Mouse (Mus musculus): Measurements from ENCODE around the gene Gm595.

- TF ChIP-seq CTCF (IDR thresholded peaks at IDR 0.05; ENCODE audit: low read depth, low read length) (no peak), GATA1 (IDR thresholded peaks at IDR 0.05; ENCODE audit: borderline replicate concordance, low read length) (no peak), TAL1 (conservative IDR thresholded peaks at IDR 0.05; ENCODE audit: low read depth, low read length) (no peak), POLR2AphosphoS5 (IDR thresholded peaks at IDR 0.05; ENCODE audit: insufficient replicate concordance, low read depth, low read length) (no peak), GATA2 (IDR thresholded peaks at IDR 0.05; ENCODE audit: borderline replicate concordance, low read depth, low read length) (no peak)
These were observed 16.4 kb upstream of the Gm595 start for GRCm38 (mm10) chrX:48893946-48894345.
